In genomic region chr7:4081706-4082105, GRCm38 (mm10) we compare ENCODE assay signal across 25 mouse cellular contexts. TPM values are rescaled to one million over a fixed set of nuclear protein-coding genes. Genes with fewer than 3 reads are reported as not detected.
DNase-seq lines count a peak whose midpoint lies in the region; ATAC-seq and TF ChIP-seq lines count a peak whose summit lies in the region.
"Had no signal": no experiment of that assay in that cellular context is flagged by ENCODE, and none has a peak within 500 bp of the region (broad histone marks: within the 10 kb centered on the region; RNA-seq: fewer than 3 reads in every experiment).

No protein-coding gene starts in this region.

- no peaks in the 10 kb centered on the region for H3K9me3 ChIP-seq in intestine, embryonic 14.5 days (ENCODE audit: control insufficient read depth, low read length)
- H3K9me3 ChIP-seq in intestine, embryonic 15.5 days = no peaks in the 10 kb centered on the region
- no peaks in the 10 kb centered on the region for H3K9me3 ChIP-seq in liver, postnatal 0 days (ENCODE audit: low read length)
- H3K9me3 ChIP-seq: embryonic facial prominence, embryonic 10.5 days; embryonic facial prominence, embryonic 13.5 days; forebrain, embryonic 12.5 days; forebrain, embryonic 15.5 days; hindbrain, embryonic 12.5 days; hindbrain, embryonic 15.5 days had no signal

- no peak for TF ChIP-seq CTCF in liver, postnatal 0 days (IDR thresholded peaks at IDR 0.05; ENCODE audit: low read depth)

- ATAC-seq in intestine, embryonic 14.5 days (replicated peaks; ENCODE audit: low FRiP score, low TSS enrichment, low read depth) = no peak
- no peak for ATAC-seq in intestine, embryonic 15.5 days
- ATAC-seq in liver, postnatal 0 days = no peak
- ATAC-seq: forebrain, embryonic 15.5 days had no signal

- TF ChIP-seq EP300 in liver, postnatal 0 days (IDR thresholded peaks at IDR 0.05; ENCODE audit: low read depth) = no peak

- no peak overlapping the region for H3K27ac ChIP-seq in intestine, embryonic 14.5 days (ENCODE audit: low read depth)
- H3K27ac ChIP-seq in intestine, embryonic 15.5 days = no peak overlapping the region
- peak overlapping the region; percentile 44; the same call in 1 of the 2 replicates for H3K27ac ChIP-seq in liver, postnatal 0 days (ENCODE audit: low read depth)
- H3K27ac ChIP-seq: embryonic facial prominence, embryonic 10.5 days; embryonic facial prominence, embryonic 13.5 days; forebrain, embryonic 12.5 days; forebrain, embryonic 15.5 days; heart, adult 2 months; hindbrain, embryonic 12.5 days; hindbrain, embryonic 15.5 days had no signal

- no peak overlapping the region for H3K4me3 ChIP-seq in intestine, embryonic 14.5 days (ENCODE audit: low read depth, low read length)
- no peak overlapping the region for H3K4me3 ChIP-seq in intestine, embryonic 15.5 days (replicated peaks)
- no peak overlapping the region for H3K4me3 ChIP-seq in liver, postnatal 0 days (ENCODE audit: low read depth, low read length)
- H3K4me3 ChIP-seq: embryonic facial prominence, embryonic 10.5 days; embryonic facial prominence, embryonic 13.5 days; erythroblast, embryonic 14.5 days; forebrain, embryonic 12.5 days; forebrain, embryonic 15.5 days; heart, adult 2 months; hindbrain, embryonic 12.5 days; hindbrain, embryonic 15.5 days had no signal

- DNase-seq in intestine, embryonic 14.5 days (ENCODE audit: low spot score) = peak; percentile 13
- DNase-seq in liver, postnatal 0 days = no peak
- DNase-seq in liver = no peak
- DNase-seq in 416B (ENCODE audit: low read depth) = peak; percentile 54
- peak; percentile 18 for DNase-seq in adipocyte (ENCODE audit: low spot score)
- DNase-seq in thymus, postnatal 14 days = no peak
- DNase-seq in heart, adult 11 months = no peak
- DNase-seq: adrenal gland, adult 2 months; adrenal gland, postnatal 25 days; cerebellum, adult 11-12 months; cerebellum, adult 8-10 months; cerebellum, postnatal 10 days; cerebellum, postnatal 36 days; embryo, embryonic 11 days; gastrocnemius, postnatal 25 days; heart, adult 2 months had no signal

- H3K27me3 ChIP-seq in intestine, embryonic 14.5 days (replicated peaks; ENCODE audit: control insufficient read depth, insufficient read depth, low read length) = no peaks in the 10 kb centered on the region
- no peaks in the 10 kb centered on the region for H3K27me3 ChIP-seq in intestine, embryonic 15.5 days (replicated peaks)
- no peaks in the 10 kb centered on the region for H3K27me3 ChIP-seq in liver, postnatal 0 days (ENCODE audit: insufficient read depth, low read length)
- H3K27me3 ChIP-seq: embryonic facial prominence, embryonic 13.5 days; forebrain, embryonic 12.5 days; forebrain, embryonic 15.5 days; hindbrain, embryonic 12.5 days; hindbrain, embryonic 15.5 days had no signal

- no peaks in the 10 kb centered on the region for H3K4me1 ChIP-seq in intestine, embryonic 14.5 days (replicated peaks; ENCODE audit: control insufficient read depth, insufficient read depth, low read length)
- no peaks in the 10 kb centered on the region for H3K4me1 ChIP-seq in intestine, embryonic 15.5 days (replicated peaks)
- peaks cover 23% of the 10 kb centered on the region for H3K4me1 ChIP-seq in liver, postnatal 0 days (ENCODE audit: insufficient read depth)
- H3K4me1 ChIP-seq: embryonic facial prominence, embryonic 10.5 days; embryonic facial prominence, embryonic 13.5 days; forebrain, embryonic 12.5 days; forebrain, embryonic 15.5 days; hindbrain, embryonic 12.5 days; hindbrain, embryonic 15.5 days had no signal

- H3K9ac ChIP-seq in intestine, embryonic 14.5 days (ENCODE audit: low read length) = no peak overlapping the region
- no peak overlapping the region for H3K9ac ChIP-seq in intestine, embryonic 15.5 days
- no peak overlapping the region for H3K9ac ChIP-seq in liver, postnatal 0 days (replicated peaks)
- H3K9ac ChIP-seq: embryonic facial prominence, embryonic 13.5 days; forebrain, embryonic 12.5 days; forebrain, embryonic 15.5 days; hindbrain, embryonic 12.5 days; hindbrain, embryonic 15.5 days had no signal

- H3K36me3 ChIP-seq in intestine, embryonic 14.5 days (ENCODE audit: control insufficient read depth, insufficient read depth, low read length) = no peaks in the 10 kb centered on the region
- no peaks in the 10 kb centered on the region for H3K36me3 ChIP-seq in intestine, embryonic 15.5 days
- no peaks in the 10 kb centered on the region for H3K36me3 ChIP-seq in liver, postnatal 0 days (replicated peaks; ENCODE audit: insufficient read depth, low read length)
- H3K36me3 ChIP-seq: embryonic facial prominence, embryonic 10.5 days; embryonic facial prominence, embryonic 13.5 days; forebrain, embryonic 12.5 days; forebrain, embryonic 15.5 days; hindbrain, embryonic 12.5 days; hindbrain, embryonic 15.5 days had no signal

- no peak overlapping the region for H3K4me2 ChIP-seq in intestine, embryonic 14.5 days (ENCODE audit: low read length)
- H3K4me2 ChIP-seq in intestine, embryonic 15.5 days (replicated peaks) = no peak overlapping the region
- H3K4me2 ChIP-seq in liver, postnatal 0 days (ENCODE audit: low read depth, low read length) = no peak overlapping the region
- H3K4me2 ChIP-seq: embryonic facial prominence, embryonic 13.5 days; forebrain, embryonic 12.5 days; forebrain, embryonic 15.5 days; heart, embryonic 11.5 days; hindbrain, embryonic 12.5 days; hindbrain, embryonic 15.5 days had no signal

RNA-seq across cellular contexts. Expression of gene Lair1, which starts 18.7 kb away (rescaled TPM):
- polyA plus RNA-seq in intestine, embryonic 14.5 days (2014; fragmentation: Nextera tagmentation; extraction: Ambion mirVana) = 2.1 and 2.3 TPM in 2 replicates
- 2.7 and 2.9 TPM in 2 replicates for polyA plus RNA-seq in intestine, embryonic 15.5 days (2015; fragmentation: Nextera tagmentation; extraction: Ambion mirVana)
- polyA plus RNA-seq in liver, postnatal 0 days (2015; fragmentation: Nextera tagmentation; extraction: Ambion mirVana) = 5.0 and 5.3 TPM in 2 replicates
- polyA plus RNA-seq: erythroblast, embryonic 14.5 days had no signal

RNA-seq across cellular contexts. Expression of gene Ttyh1, which starts 37.5 kb away (rescaled TPM):
- polyA plus RNA-seq in intestine, embryonic 14.5 days (2014; fragmentation: Nextera tagmentation; extraction: Ambion mirVana) = 5.2 and 7.1 TPM in 2 replicates
- polyA plus RNA-seq in intestine, embryonic 15.5 days (2015; fragmentation: Nextera tagmentation; extraction: Ambion mirVana) = 7.1 and 9.7 TPM in 2 replicates
- 1.9 and 3.2 TPM in 2 replicates for polyA plus RNA-seq in liver, postnatal 0 days (2015; fragmentation: Nextera tagmentation; extraction: Ambion mirVana)
- polyA plus RNA-seq: erythroblast, embryonic 14.5 days had no signal

RNA-seq across cellular contexts. Expression of gene Leng8, which starts 55.1 kb away (rescaled TPM):
- 48.2 and 51.4 TPM in 2 replicates for polyA plus RNA-seq in intestine, embryonic 14.5 days (2014; fragmentation: Nextera tagmentation; extraction: Ambion mirVana)
- 46.3 and 49.2 TPM in 2 replicates for polyA plus RNA-seq in intestine, embryonic 15.5 days (2015; fragmentation: Nextera tagmentation; extraction: Ambion mirVana)
- 9.1 and 9.7 TPM in 2 replicates for polyA plus RNA-seq in liver, postnatal 0 days (2015; fragmentation: Nextera tagmentation; extraction: Ambion mirVana)

Comparison
In these comparisons a context has a peak if more than half of its experiments do, and no peak if none do; other contexts are left out.
1. DNase-seq: peak in intestine, embryonic 14.5 days (single experiment), 416B (single experiment) and adipocyte (single experiment); none in liver, postnatal 0 days (single experiment), liver (single experiment), thymus, postnatal 14 days (single experiment) and heart, adult 11 months (single experiment).